Mouse (Mus musculus) ES-Bruce4 (cell line): ENCODE measurements around the gene Uvrag.

Experiments used
- EP300 ChIP-seq: IDR thresholded peaks from 2 replicates; pipeline ENCODE4 v1.6.1; 2011; ENCODE audit warnings: low read depth, low read length; ENCODE audit not compliant: insufficient read depth
- POLR2A ChIP-seq: IDR thresholded peaks from one replicate; pipeline ENCODE4 v1.8.1; 2011; ENCODE audit warnings: low read length; ENCODE audit not compliant: insufficient read depth

- TF ChIP-seq POLR2A (no peak), EP300 (no peak)
Observed at GRCm38 (mm10) chr7:99172898-99173297, 32.0 kb upstream of the Uvrag start.
